Mouse (Mus musculus) megakaryocyte, embryonic 14.5 days (primary cell): ENCODE results near the gene Mtmr1.

Source experiments
- FLI1 ChIP-seq: IDR thresholded peaks from 2 replicates; pipeline ENCODE4 v1.6.1; 2012; ENCODE audit warnings: low read length, inconsistent platforms, mixed read lengths
- GATA1 ChIP-seq: IDR thresholded peaks from 3 replicates; pipeline ENCODE4 v1.6.1; 2012; ENCODE audit warnings: mixed read lengths, low read length, inconsistent platforms, borderline replicate concordance

GRCm38 (mm10) chrX:71364554-71364991 is at the start of gene Mtmr1:
- TF ChIP-seq GATA1 (no peak), FLI1 (no peak)
